Mouse (Mus musculus) adrenal gland, postnatal 25 days (tissue): ENCODE measurements around the gene Eaf1. TPM values are rescaled to one million over a fixed set of nuclear protein-coding genes. Genes with fewer than 3 reads are reported as not detected.
"Not testable (repeated sequence)": the region's sequence is repeated elsewhere in the genome, so short reads cannot be mapped to it uniquely, and the experiment has no call there.

Experiments
- DNase-seq: peaks from one replicate; pipeline ENCODE4 v3.0.0; 2021; ENCODE audit warnings: mixed read lengths
- long read RNA-seq: library from polyadenylated mRNA; stranded (forward); transcript quantifications from one replicate; pipeline ENCODE4 v2.0.0, GENCODE M21; 2021
- total RNA-seq: library from RNA; stranded (reverse); gene quantifications from 2 replicates; pipeline ENCODE4 v1.2.3, GENCODE M21; 2021

Gene Eaf1
- 41.4 and 50.6 TPM in 2 replicates for total RNA-seq
- long read RNA-seq, full-length matches to known transcripts = 30 of 45 reads
- long read RNA-seq, partial matches to known transcripts = 6 of 45 reads
- long read RNA-seq, other reads (novel, unspliced or antisense) = 9 of 45 reads

GRCm38 (mm10) chr14:31494349-31494974 lies at the start of gene Eaf1:
Gene Eaf1, plus strand, starts transcription at chr14:31494399.
- DNase-seq = peak; percentile 33

GRCm38 (mm10) chr14:31448994-31449393 lies 45.2 kb upstream of the Eaf1 start:
- DNase-seq = no peak

- not testable (repeated sequence) for DNase-seq
Observed at GRCm38 (mm10) chr14:31453946-31454345, 40.3 kb upstream of the Eaf1 start.

- DNase-seq = peak; percentile 38
Observed at GRCm38 (mm10) chr14:31454849-31455566, 39.2 kb upstream of the Eaf1 start.

- DNase-seq = no peak
Observed at GRCm38 (mm10) chr14:31456064-31456721, 38.0 kb upstream of the Eaf1 start.

GRCm38 (mm10) chr14:31458006-31458405 lies 36.2 kb upstream of the Eaf1 start:
- no peak for DNase-seq

GRCm38 (mm10) chr14:31462226-31462625 lies 32.0 kb upstream of the Eaf1 start:
- DNase-seq = not testable (repeated sequence)

GRCm38 (mm10) chr14:31462886-31463285 lies 31.3 kb upstream of the Eaf1 start:
- DNase-seq = no peak

- DNase-seq = no peak
Observed at GRCm38 (mm10) chr14:31464176-31464575, 30.0 kb upstream of the Eaf1 start.

GRCm38 (mm10) chr14:31469711-31470110 lies 24.5 kb upstream of the Eaf1 start:
- DNase-seq = no peak

- DNase-seq = peak; percentile 48
Observed at GRCm38 (mm10) chr14:31472451-31473061, 21.6 kb upstream of the Eaf1 start.

GRCm38 (mm10) chr14:31473297-31473696 lies 20.9 kb upstream of the Eaf1 start:
- no peak for DNase-seq

GRCm38 (mm10) chr14:31482417-31482816 lies 11.8 kb upstream of the Eaf1 start:
- no peak for DNase-seq

- DNase-seq = no peak
Observed at GRCm38 (mm10) chr14:31486465-31486864, 7.7 kb upstream of the Eaf1 start.

GRCm38 (mm10) chr14:31488055-31488454 lies 6.1 kb upstream of the Eaf1 start:
- no peak for DNase-seq

GRCm38 (mm10) chr14:31493901-31494300 lies 298 bp upstream of the Eaf1 start:
- DNase-seq = no peak

GRCm38 (mm10) chr14:31494975-31495455 lies 816 bp downstream of the Eaf1 start, which contains the start of gene Mettl6:
Gene Mettl6, minus strand, starts transcription at chr14:31495040.
- peak; percentile 90 for DNase-seq

GRCm38 (mm10) chr14:31495538-31495937 lies 1.3 kb downstream of the Eaf1 start:
- DNase-seq = no peak

GRCm38 (mm10) chr14:31496241-31496646 lies 2.0 kb downstream of the Eaf1 start:
- peak; percentile 42 for DNase-seq

GRCm38 (mm10) chr14:31499526-31499925 lies 5.3 kb downstream of the Eaf1 start:
- no peak for DNase-seq

GRCm38 (mm10) chr14:31503406-31503805 lies 9.2 kb downstream of the Eaf1 start:
- DNase-seq = no peak

- DNase-seq = no peak
Observed at GRCm38 (mm10) chr14:31506456-31506855, 12.3 kb downstream of the Eaf1 start.
